Mouse (Mus musculus): ENCODE measurements around the gene Taf9b. TPM values are rescaled to one million over a fixed set of nuclear protein-coding genes. Genes with fewer than 3 reads are reported as not detected.

Gene Taf9b
- total RNA-seq, 2 experiments from 2014 or later = 17.3 to 28.7 TPM

Other genes starting within 250 kb of the Taf9b start
- gene Magt1, start 209.3 kb downstream of the Taf9b start, total RNA-seq (2021) = 10 to 100 TPM; 58.0 to 61.3 TPM
- 100 to 1,000 TPM; 439 to 509 TPM for gene Cox7b, start 205.5 kb downstream of the Taf9b start, total RNA-seq (2021)
- 10 to 100 TPM; 43.6 to 44.4 TPM for gene Atp7a, start 193.9 kb downstream of the Taf9b start, total RNA-seq (2021)
- gene Tlr13, start 78.0 kb downstream of the Taf9b start, total RNA-seq (2021) = 1 to 10 TPM; 2.0 to 2.2 TPM
- gene Pgk1, start 34.1 kb downstream of the Taf9b start, total RNA-seq (2021) = 100 to 1,000 TPM; 319 to 359 TPM
- gene Fnd3c2, start 34.2 kb upstream of the Taf9b start, total RNA-seq (2021) = not detected

All from adrenal gland, postnatal 36 days (tissue).